Mouse (Mus musculus): ENCODE data around the gene Tpi1. TPM values are rescaled to one million over a fixed set of nuclear protein-coding genes. Genes with fewer than 3 reads are reported as not detected.
"Not testable (repeated sequence)": the region's sequence is repeated elsewhere in the genome, so short reads cannot be mapped to it uniquely, and the experiment has no call there.

Tpi1 gene
- total RNA-seq, 2 experiments from 2014 or later = 279 to 287 TPM

GRCm38 (mm10) chr6:124809775-124810538 lies 4.1 kb downstream of the Tpi1 start:
- no peak for ATAC-seq (replicated peaks; ENCODE audit: poor library complexity)

GRCm38 (mm10) chr6:124809052-124809774 lies 4.9 kb downstream of the Tpi1 start:
- ATAC-seq (replicated peaks; ENCODE audit: poor library complexity) = peak; percentile 36

GRCm38 (mm10) chr6:124808358-124809012 lies 5.6 kb downstream of the Tpi1 start, which contains the start of gene Spsb2:
Gene Spsb2 (plus strand): TSS chr6:124808661.
- peak; percentile 30 for ATAC-seq (replicated peaks; ENCODE audit: poor library complexity)

- ATAC-seq (replicated peaks; ENCODE audit: poor library complexity) = no peak
Observed at GRCm38 (mm10) chr6:124807986-124808357, 6.1 kb downstream of the Tpi1 start.

- no peak for ATAC-seq (replicated peaks; ENCODE audit: poor library complexity)
Observed at GRCm38 (mm10) chr6:124807366-124807765, 6.7 kb downstream of the Tpi1 start.

- no peak for ATAC-seq (replicated peaks; ENCODE audit: poor library complexity)
Observed at GRCm38 (mm10) chr6:124806446-124807140, 7.5 kb downstream of the Tpi1 start.

- peak; percentile 69 for ATAC-seq (replicated peaks; ENCODE audit: poor library complexity)
Observed at GRCm38 (mm10) chr6:124805341-124806321, 8.5 kb downstream of the Tpi1 start.

GRCm38 (mm10) chr6:124804341-124804740 lies 9.8 kb downstream of the Tpi1 start:
- ATAC-seq (replicated peaks; ENCODE audit: poor library complexity) = no peak

- ATAC-seq (replicated peaks; ENCODE audit: poor library complexity) = not testable (repeated sequence)
Observed at GRCm38 (mm10) chr6:124803691-124804090, 10.4 kb downstream of the Tpi1 start.

- ATAC-seq (replicated peaks; ENCODE audit: poor library complexity) = no peak
Observed at GRCm38 (mm10) chr6:124803061-124803460, 11.0 kb downstream of the Tpi1 start.

- peak; percentile 26; the same call in 1 of the 2 replicates for ATAC-seq (replicated peaks; ENCODE audit: poor library complexity)
Observed at GRCm38 (mm10) chr6:124802400-124802799, 11.7 kb downstream of the Tpi1 start.

GRCm38 (mm10) chr6:124796200-124796599 lies 17.9 kb downstream of the Tpi1 start:
- ATAC-seq (replicated peaks; ENCODE audit: poor library complexity) = no peak

- ATAC-seq (replicated peaks; ENCODE audit: poor library complexity) = no peak
Observed at GRCm38 (mm10) chr6:124795781-124796180, 18.3 kb downstream of the Tpi1 start.

GRCm38 (mm10) chr6:124791911-124792310 lies 22.2 kb downstream of the Tpi1 start:
- no peak for ATAC-seq (replicated peaks; ENCODE audit: poor library complexity)

- ATAC-seq (replicated peaks; ENCODE audit: poor library complexity) = peak; percentile 53; the same call in 1 of the 2 replicates
Observed at GRCm38 (mm10) chr6:124790121-124790520, 24.0 kb downstream of the Tpi1 start.

- ATAC-seq (replicated peaks; ENCODE audit: poor library complexity) = no peak
Observed at GRCm38 (mm10) chr6:124789519-124789918, 24.6 kb downstream of the Tpi1 start.

- no peak for ATAC-seq (replicated peaks; ENCODE audit: poor library complexity)
Observed at GRCm38 (mm10) chr6:124787722-124788121, 26.4 kb downstream of the Tpi1 start.

- ATAC-seq (replicated peaks; ENCODE audit: poor library complexity) = peak; percentile 85
Observed at GRCm38 (mm10) chr6:124786756-124787420, 27.2 kb downstream of the Tpi1 start.

- ATAC-seq (replicated peaks; ENCODE audit: poor library complexity) = peak; percentile 43
Observed at GRCm38 (mm10) chr6:124782436-124782835, 31.7 kb downstream of the Tpi1 start.

Data from megakaryocyte progenitor cell, adult 5-6 weeks (primary cell).